ENCODE assay signal across 11 mouse cellular contexts in the genomic region with DNA sequence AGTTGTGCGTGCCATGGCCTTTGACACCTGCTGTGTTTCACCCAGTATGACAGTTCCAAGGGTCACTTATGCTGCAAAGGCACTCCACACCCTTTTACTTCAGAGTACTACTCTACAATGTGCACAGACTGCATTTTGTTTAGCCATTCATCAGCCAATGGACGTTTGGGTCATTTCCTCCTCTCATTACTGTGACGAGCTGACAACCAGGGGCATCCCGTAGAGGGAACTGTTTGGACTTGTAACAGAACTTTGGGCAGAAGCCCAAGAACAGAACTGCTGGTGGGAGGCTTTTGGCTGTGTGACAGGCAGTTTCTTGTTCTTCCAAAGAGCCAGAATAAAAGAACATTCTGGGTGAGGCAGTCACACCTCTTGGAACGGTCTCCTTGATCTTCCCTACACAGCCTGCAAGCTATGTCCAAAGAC. TPM values are rescaled to one million over a fixed set of nuclear protein-coding genes. Genes with fewer than 3 reads are reported as not detected.
DNase-seq lines count a peak whose midpoint lies in the region.
"Had no signal": no experiment of that assay in that cellular context is flagged by ENCODE, and none has a peak within 500 bp of the region (broad histone marks: within the 10 kb centered on the region; RNA-seq: fewer than 3 reads in every experiment).

No protein-coding gene starts in this region.

- DNase-seq in cerebellum, postnatal 10 days = peak; percentile 47 to 53
- no peak for DNase-seq in cerebellum, adult 11 months
- peak; percentile 62 for DNase-seq in layer of hippocampus, adult 11-12 months (ENCODE audit: low spot score)
- no peak for DNase-seq in layer of hippocampus, postnatal 25 days (ENCODE audit: extremely low spot score in 1 of 2, low spot score in 1 of 2)
- peak; percentile 27 to 63 for DNase-seq in frontal cortex, adult 2 months (ENCODE audit: extremely low spot score in 1 of 2, low spot score in 1 of 2)
- peak; percentile 72 for DNase-seq in lung, postnatal 10 days
- no peak for DNase-seq in heart, postnatal 36 days
- DNase-seq in thymus, adult 18-20 months = no peak
- DNase-seq: adrenal gland, postnatal 25 days; spleen, adult 18-20 months had no signal

- intact Hi-C loops in heart, postnatal 36 days (cut with DNase I) = no loop called here

RNA-seq across cellular contexts. Expression of a gene that starts 17.4 kb away (rescaled TPM):
- total RNA-seq in layer of hippocampus, postnatal 25 days (2021) = 1 to 10 TPM; 6.2 to 7.3 TPM
- polyA plus RNA-seq in frontal cortex, adult 2 months (2012; rRNA removed) = 7.1 and 7.9 TPM in 2 replicates
- total RNA-seq in heart, postnatal 36 days (2021) = 1 to 10 TPM; 4.2 to 4.4 TPM

RNA-seq across cellular contexts. Expression of a gene that starts 17.7 kb away (rescaled TPM):
- 10 to 100 TPM; 44.7 to 51.3 TPM for total RNA-seq in layer of hippocampus, postnatal 25 days (2021)
- 55.5 and 58.7 TPM in 2 replicates for polyA plus RNA-seq in frontal cortex, adult 2 months (2012; rRNA removed)
- total RNA-seq in heart, postnatal 36 days (2021) = 1 to 10 TPM; 5.6 to 6.2 TPM

RNA-seq across cellular contexts. Expression of a gene that starts 20.9 kb away (rescaled TPM):
- total RNA-seq in layer of hippocampus, postnatal 25 days (2021) = 1 to 10 TPM; 5.0 to 6.6 TPM
- polyA plus RNA-seq in frontal cortex, adult 2 months (2012; rRNA removed) = 6.2 and 6.3 TPM in 2 replicates
- total RNA-seq in heart, postnatal 36 days (2021) = 1 to 10 TPM; 1.2 to 1.4 TPM

RNA-seq across cellular contexts. Expression of a gene that starts 38.4 kb away (rescaled TPM):
- total RNA-seq in layer of hippocampus, postnatal 25 days (2021) = not detected
- polyA plus RNA-seq in frontal cortex, adult 2 months (2012; rRNA removed) = 0.29 and 0.36 TPM in 2 replicates
- not detected for total RNA-seq in heart, postnatal 36 days (2021)
- polyA plus RNA-seq: inflammation-experienced regulatory T-cells, adult 6 months had no signal

RNA-seq across cellular contexts. Expression of a gene that starts 48.4 kb away (rescaled TPM):
- 10 to 100 TPM; 21.6 to 33.6 TPM for total RNA-seq in layer of hippocampus, postnatal 25 days (2021)
- 36.2 and 37.1 TPM in 2 replicates for polyA plus RNA-seq in frontal cortex, adult 2 months (2012; rRNA removed)
- total RNA-seq in heart, postnatal 36 days (2021) = 10 to 100 TPM; 19.6 to 26.1 TPM

Comparison
In these comparisons a context has a peak if more than half of its experiments do, and no peak if none do; other contexts are left out.
1. DNase-seq: peak in cerebellum, postnatal 10 days (2 of 2), layer of hippocampus, adult 11-12 months (single experiment), frontal cortex, adult 2 months (2 of 2) and lung, postnatal 10 days (single experiment); none in cerebellum, adult 11 months (single experiment), layer of hippocampus, postnatal 25 days (0 of 2), heart, postnatal 36 days (0 of 2) and thymus, adult 18-20 months (0 of 2).
2. RNA of a gene that starts 17.7 kb away (total RNA-seq): 44.7 to 51.3 TPM in layer of hippocampus, postnatal 25 days; 5.6 to 6.2 TPM in heart, postnatal 36 days; every median in the first group is over 4 times any median in the second.